Mouse (Mus musculus): ENCODE results near the gene Hint3.

Hint3 gene

GRCm38 (mm10) chr10:30587037-30587436, 42.4 kb downstream of the Hint3 start:
- DNase-seq: no peak

GRCm38 (mm10) chr10:30585691-30586090, 43.7 kb downstream of the Hint3 start:
- no peak for DNase-seq

- DNase-seq: no peak
These were observed 51.7 kb downstream of the Hint3 start for GRCm38 (mm10) chr10:30577670-30578280.

- no peak for DNase-seq
These were observed 63.1 kb downstream of the Hint3 start for GRCm38 (mm10) chr10:30566364-30566763.

GRCm38 (mm10) chr10:30564651-30565050, 64.8 kb downstream of the Hint3 start:
- DNase-seq: no peak
